Mouse (Mus musculus) liver, embryonic 14.5 days (tissue): ENCODE data around the gene Zfpm1. TPM values are rescaled to one million over a fixed set of nuclear protein-coding genes. Genes with fewer than 3 reads are reported as not detected.

ENCODE experiments used
- ATAC-seq: fragments of 200-750 bp; cut with Nextera tagmentation; 2 replicates; pipeline ENCODE4 v1.8.0; 2017; ENCODE audit warnings: moderate number of reproducible peaks, mild to moderate bottlenecking, moderate library complexity; ENCODE audit not compliant: insufficient read depth
- DNase-seq, 3 experiments: peaks; one replicate each; pipeline ENCODE4 v3.0.0-alpha.2; 2012 to 2013; ENCODE audit warnings: low read depth in 3 of 3, low spot score in 3 of 3
- H3K27ac ChIP-seq: fragments of 300-500 bp; sonication (generic); 2 replicates; pipeline ENCODE4 v1.5.1; 2014; ENCODE audit warnings: moderate library complexity, mild to moderate bottlenecking, control low read depth, inconsistent platforms
- H3K27me3 ChIP-seq: fragments of 300-500 bp; sonication (generic); 2 replicates; pipeline ENCODE4 v1.6.1; 2014; ENCODE audit warnings: mild to moderate bottlenecking, low read length, moderate library complexity; ENCODE audit not compliant: control insufficient read depth, insufficient read depth
- H3K36me3 ChIP-seq: fragments of 300-500 bp; sonication (generic); replicated peaks from 2 replicates; pipeline ENCODE4 v1.6.1; 2014; ENCODE audit warnings: low read depth; ENCODE audit not compliant: control insufficient read depth, insufficient read depth
- H3K4me1 ChIP-seq, 2 experiments: fragments of 200-500 bp in 1 of 2; fragments of 300-500 bp in 1 of 2; sonication (generic) in 1 of 2; replicated peaks; 2 replicates each; pipeline ENCODE4 v1.6.1; 2012 to 2014; ENCODE audit warnings: antibody characterized with exemption in 1 of 2, inconsistent platforms in 1 of 2, low read length in 1 of 2; ENCODE audit not compliant: control insufficient read depth in 2 of 2, insufficient read depth in 2 of 2
- H3K4me2 ChIP-seq: fragments of 300-500 bp; sonication (generic); 2 replicates; pipeline ENCODE4 v1.6.1; 2014; ENCODE audit warnings: low read depth, mild to moderate bottlenecking, control low read depth, moderate library complexity
- H3K4me3 ChIP-seq, 2 experiments: fragments of 200-500 bp in 1 of 2; fragments of 300-500 bp in 1 of 2; sonication (generic) in 1 of 2; 2 replicates each; pipeline ENCODE4 v1.5.1; 2012 to 2014; ENCODE audit warnings: low read depth in 2 of 2, low read length in 2 of 2, mild to moderate bottlenecking in 2 of 2, control low read depth in 1 of 2, inconsistent platforms in 1 of 2, moderate library complexity in 1 of 2; ENCODE audit not compliant: insufficient read depth in 1 of 2
- H3K9ac ChIP-seq: fragments of 300-500 bp; sonication (generic); replicated peaks from 2 replicates; pipeline ENCODE4 v1.6.1; 2014; ENCODE audit warnings: mild to moderate bottlenecking, control low read depth, moderate library complexity
- H3K9me3 ChIP-seq: fragments of 300-500 bp; sonication (generic); 2 replicates; pipeline ENCODE4 v1.6.1; 2016; ENCODE audit warnings: low read length, mixed read lengths; ENCODE audit not compliant: control insufficient read depth
- CTCF ChIP-seq: IDR thresholded peaks from 2 replicates; pipeline ENCODE4 v1.5.1; 2016; ENCODE audit warnings: antibody characterized with exemption, low read depth, control low read depth
- EP300 ChIP-seq: IDR thresholded peaks from 2 replicates; pipeline ENCODE4 v1.6.1; 2016; ENCODE audit warnings: antibody characterized with exemption, low read depth
- WGBS: fragments of 180-500 bp; shearing (Covaris S2); extraction: QIAGEN DNeasy Blood & Tissue Kit; methylation state at CpG from one replicate; pipeline ENCODE4 v1.1.7; 2014; ENCODE audit not compliant: insufficient replicate concordance; 5-methylcytosine and 5-hydroxymethylcytosine counted together
- polyA plus RNA-seq, 2 experiments: library from polyadenylated mRNA; depleted of rRNA in 1 of 2; stranded (reverse) in 1 of 2; unstranded in 1 of 2; fragments of >200 nt; fragmentation: Nextera tagmentation in 1 of 2; extraction: Ambion mirVana in 1 of 2; gene quantifications; 2 replicates each; pipeline versions ENCODE4 v1.2.1 to v1.2.3; 2012 to 2014

Zfpm1 gene
- polyA plus RNA-seq, 2 experiments = 13.3 to 69.6 TPM

DNA sequence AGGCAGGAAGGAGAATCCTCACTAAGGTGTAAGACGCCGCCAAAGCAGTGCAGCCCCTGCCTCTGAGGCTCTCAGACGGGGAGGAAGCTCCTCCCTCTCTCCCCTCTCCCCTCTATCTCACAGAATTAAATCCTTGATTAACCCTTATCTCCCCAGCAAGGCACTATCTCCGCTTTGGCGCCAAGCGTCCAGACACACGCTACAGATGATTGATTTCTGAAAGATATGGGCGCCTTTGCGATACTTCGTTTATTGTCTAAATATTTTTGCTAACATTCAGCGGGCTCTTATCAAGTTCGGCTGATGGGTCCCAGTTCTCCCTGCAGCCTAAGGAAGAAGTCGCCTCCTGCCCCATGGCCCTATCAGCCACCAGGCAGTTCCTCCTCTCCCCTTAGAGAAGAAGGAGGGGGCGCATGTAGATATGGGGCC is 44.2 kb downstream of the Zfpm1 start:
- H3K4me1 ChIP-seq = peaks cover 97% of the 10 kb centered on the region in 2 experiments
- 0 out of 4 replicates have a peak overlapping the region, but pooled peaks of 1 of the 2 experiments have one; percentile 4 for H3K4me3 ChIP-seq
- no peak for TF ChIP-seq CTCF
- TF ChIP-seq EP300 = peak; percentile 54
- DNase-seq = no peak
- H3K27ac ChIP-seq = peak overlapping the region; percentile 90
- 11% methylated on average over 14 of the region's 14 CpGs for WGBS
- ATAC-seq = no peak
- peak overlapping the region; percentile 49 for H3K4me2 ChIP-seq
- no peaks in the 10 kb centered on the region for H3K9me3 ChIP-seq
- peaks cover 79% of the 10 kb centered on the region for H3K36me3 ChIP-seq
- H3K9ac ChIP-seq = peak overlapping the region; percentile 50
- H3K27me3 ChIP-seq = no peaks in the 10 kb centered on the region

DNA sequence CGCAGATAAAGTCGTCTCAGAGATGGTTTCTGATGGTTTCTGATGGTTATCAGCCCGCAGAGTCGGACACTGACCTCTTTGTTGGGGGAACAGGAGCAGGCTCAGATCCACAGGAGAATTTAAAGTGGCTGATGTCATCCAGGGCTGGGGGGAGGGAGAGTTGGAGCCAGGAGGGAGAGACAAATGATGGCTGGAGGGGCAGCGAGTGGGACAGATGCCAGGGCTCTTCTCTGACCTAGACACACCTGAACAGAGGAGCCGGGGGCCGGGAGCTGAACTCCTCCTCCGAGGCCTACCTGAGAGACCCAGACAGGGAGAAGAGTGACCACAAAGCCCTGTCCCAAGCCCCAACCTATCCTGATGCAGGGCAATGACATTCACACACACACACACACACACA is 47.1 kb downstream of the Zfpm1 start:
- WGBS = 69% methylated on average over 8 of the region's 8 CpGs
- H3K4me1 ChIP-seq = peaks cover 72 to 79% of the 10 kb centered on the region in 2 experiments
- H3K9me3 ChIP-seq = no peaks in the 10 kb centered on the region
- ATAC-seq (no peak), DNase-seq (no peak)
- H3K4me3 ChIP-seq = no peak overlapping the region
- peak overlapping the region; percentile 60 for H3K9ac ChIP-seq
- H3K27me3 ChIP-seq = no peaks in the 10 kb centered on the region
- H3K4me2 ChIP-seq = peak overlapping the region; percentile 50
- H3K36me3 ChIP-seq = peaks cover 92% of the 10 kb centered on the region
- no peak for TF ChIP-seq CTCF
- no peak for TF ChIP-seq EP300
- H3K27ac ChIP-seq = peak overlapping the region; percentile 93

GRCm38 (mm10) chr8:122329553-122330239 is 47.8 kb downstream of the Zfpm1 start:
- H3K27me3 ChIP-seq = no peaks in the 10 kb centered on the region
- H3K27ac ChIP-seq = peak overlapping the region; percentile 93
- ATAC-seq (peak; percentile 52), DNase-seq (peak in 1 of 3 experiments; percentile 59)
- peak; percentile 83 for TF ChIP-seq EP300
- no peak for TF ChIP-seq CTCF
- H3K4me3 ChIP-seq = peak overlapping the region in 1 of 2 experiments; percentile 19; a peak in 1 of 4 replicates
- H3K4me2 ChIP-seq = peak overlapping the region; percentile 50
- peaks cover 92% of the 10 kb centered on the region for H3K36me3 ChIP-seq
- no peaks in the 10 kb centered on the region; the same call in 1 of the 2 replicates for H3K9me3 ChIP-seq
- 32% methylated on average over 22 of the region's 22 CpGs for WGBS
- H3K4me1 ChIP-seq = peaks cover 66 to 73% of the 10 kb centered on the region in 2 experiments
- peak overlapping the region; percentile 60 for H3K9ac ChIP-seq

- peak overlapping the region; percentile 93 for H3K27ac ChIP-seq
- H3K4me1 ChIP-seq = peaks cover 57 to 64% of the 10 kb centered on the region in 2 experiments
- DNase-seq (peak in 2 of 3 experiments; percentile 65 to 81), ATAC-seq (peak; percentile 65)
- WGBS = 54% methylated on average over 12 of the region's 12 CpGs
- H3K27me3 ChIP-seq = no peaks in the 10 kb centered on the region
- TF ChIP-seq CTCF (no peak), EP300 (peak; percentile 47)
- no peak overlapping the region for H3K4me3 ChIP-seq
- H3K9me3 ChIP-seq = no peaks in the 10 kb centered on the region; the same call in 1 of the 2 replicates
- peaks cover 92% of the 10 kb centered on the region for H3K36me3 ChIP-seq
- H3K4me2 ChIP-seq = peak overlapping the region; percentile 50
- H3K9ac ChIP-seq = peak overlapping the region; percentile 60
Measured at GRCm38 (mm10) chr8:122330446-122331133, 48.6 kb downstream of the Zfpm1 start.

- peak overlapping the region; percentile 93 for H3K27ac ChIP-seq
- no peak overlapping the region for H3K9ac ChIP-seq
- no peak for DNase-seq
- peaks cover 52 to 59% of the 10 kb centered on the region in 2 experiments for H3K4me1 ChIP-seq
- no peaks in the 10 kb centered on the region for H3K27me3 ChIP-seq
- H3K4me2 ChIP-seq = no peak overlapping the region
- 72% methylated on average over 3 of the region's 3 CpGs for WGBS
- no peak for TF ChIP-seq EP300
- no peak for TF ChIP-seq CTCF
- ATAC-seq = no peak
- peaks cover 92% of the 10 kb centered on the region for H3K36me3 ChIP-seq
- H3K9me3 ChIP-seq = peaks cover 4% of the 10 kb centered on the region
- H3K4me3 ChIP-seq = no peak overlapping the region
Measured at GRCm38 (mm10) chr8:122331134-122331523, 49.2 kb downstream of the Zfpm1 start.
